Mouse (Mus musculus) gastrocnemius, postnatal 25 days (tissue): ENCODE results near the gene Ppp4r2. TPM values are rescaled to one million over a fixed set of nuclear protein-coding genes. Genes with fewer than 3 reads are reported as not detected.
"Not testable (repeated sequence)": the region's sequence is repeated elsewhere in the genome, so short reads cannot be mapped to it uniquely, and the experiment has no call there.

Experiments
- DNase-seq: peaks from one replicate; pipeline ENCODE4 v3.0.0; 2022
- total RNA-seq, 2 experiments: library from RNA; stranded (reverse); gene quantifications; 1 replicate in 1 of 2; 2 replicates in 1 of 2; pipeline ENCODE4 v1.2.3; 2021

Gene Ppp4r2
- total RNA-seq, 2 experiments from 2014 or later = 38.7 to 47.7 TPM

GRCm38 (mm10) chr6:100831188-100831587 lies 2.2 kb upstream of the Ppp4r2 start:
- no peak for DNase-seq

- no peak for DNase-seq
Observed at GRCm38 (mm10) chr6:100831751-100832150, 1.7 kb upstream of the Ppp4r2 start.

- peak; percentile 40 for DNase-seq
Observed at GRCm38 (mm10) chr6:100833811-100834481, 524 bp downstream of the Ppp4r2 start.

GRCm38 (mm10) chr6:100834489-100835160 lies 1.2 kb downstream of the Ppp4r2 start:
- no peak for DNase-seq

- no peak for DNase-seq
Observed at GRCm38 (mm10) chr6:100845058-100845457, 11.6 kb downstream of the Ppp4r2 start.

GRCm38 (mm10) chr6:100847264-100847663 lies 13.8 kb downstream of the Ppp4r2 start:
- no peak for DNase-seq

- no peak for DNase-seq
Observed at GRCm38 (mm10) chr6:100848682-100849375, 15.4 kb downstream of the Ppp4r2 start.

GRCm38 (mm10) chr6:100850671-100851081 lies 17.3 kb downstream of the Ppp4r2 start:
- no peak for DNase-seq

GRCm38 (mm10) chr6:100851083-100851482 lies 17.7 kb downstream of the Ppp4r2 start:
- no peak for DNase-seq

GRCm38 (mm10) chr6:100865321-100865720 lies 31.9 kb downstream of the Ppp4r2 start:
- no peak for DNase-seq

- not testable (repeated sequence) for DNase-seq
Observed at GRCm38 (mm10) chr6:100865788-100866187, 32.4 kb downstream of the Ppp4r2 start.

- DNase-seq = not testable (repeated sequence)
Observed at GRCm38 (mm10) chr6:100866246-100866645, 32.8 kb downstream of the Ppp4r2 start.

GRCm38 (mm10) chr6:100868863-100869262 lies 35.4 kb downstream of the Ppp4r2 start:
- no peak for DNase-seq

GRCm38 (mm10) chr6:100869909-100870308 lies 36.5 kb downstream of the Ppp4r2 start:
- DNase-seq = no peak

- DNase-seq = no peak
Observed at GRCm38 (mm10) chr6:100873191-100873590, 39.8 kb downstream of the Ppp4r2 start.

- peak; percentile 20 for DNase-seq
Observed at GRCm38 (mm10) chr6:100875862-100876623, 42.6 kb downstream of the Ppp4r2 start.

- no peak for DNase-seq
Observed at GRCm38 (mm10) chr6:100876624-100877017, 43.2 kb downstream of the Ppp4r2 start.

- DNase-seq = no peak
Observed at GRCm38 (mm10) chr6:100878546-100878945, 45.1 kb downstream of the Ppp4r2 start.

GRCm38 (mm10) chr6:100879607-100880006 lies 46.2 kb downstream of the Ppp4r2 start:
- no peak for DNase-seq

- no peak for DNase-seq
Observed at GRCm38 (mm10) chr6:100881657-100882056, 48.2 kb downstream of the Ppp4r2 start.

GRCm38 (mm10) chr6:100882381-100883213 lies 49.2 kb downstream of the Ppp4r2 start:
- peak; percentile 10 for DNase-seq
